Mouse (Mus musculus): ENCODE measurements around the gene Aldob.

The Aldob gene

GRCm38 (mm10) chr4:49549383-49549782 is at the start of gene Aldob:
TSS of gene Aldob (minus strand) at chr4:49549546.
- peak; percentile 84 to 87 for DNase-seq

- DNase-seq = peak; percentile 62 to 86
Measured at GRCm38 (mm10) chr4:49597183-49598100, 48.1 kb upstream of the Aldob start, which contains the start of gene Tmem246. TSS of gene Tmem246 (minus strand) at chr4:49597876.

GRCm38 (mm10) chr4:49596846-49597182 is 47.5 kb upstream of the Aldob start:
- no peak for DNase-seq

- no peak for DNase-seq
Measured at GRCm38 (mm10) chr4:49590152-49590551, 40.8 kb upstream of the Aldob start.

GRCm38 (mm10) chr4:49586811-49587210 is 37.5 kb upstream of the Aldob start:
- no peak for DNase-seq

GRCm38 (mm10) chr4:49585524-49586101 is 36.3 kb upstream of the Aldob start:
- DNase-seq = no peak

GRCm38 (mm10) chr4:49583965-49584831 is 34.9 kb upstream of the Aldob start:
- DNase-seq = no peak

- no peak for DNase-seq
Measured at GRCm38 (mm10) chr4:49581256-49581655, 31.9 kb upstream of the Aldob start.

GRCm38 (mm10) chr4:49572194-49572593 is 22.8 kb upstream of the Aldob start:
- DNase-seq = no peak

GRCm38 (mm10) chr4:49567613-49568012 is 18.3 kb upstream of the Aldob start:
- peak; percentile 57 to 82 for DNase-seq

GRCm38 (mm10) chr4:49559915-49560772 is 10.8 kb upstream of the Aldob start:
- DNase-seq = peak; percentile 96 to 98

- no peak for DNase-seq
Measured at GRCm38 (mm10) chr4:49558181-49558580, 8.8 kb upstream of the Aldob start.

- no peak for DNase-seq
Measured at GRCm38 (mm10) chr4:49557375-49557774, 8.0 kb upstream of the Aldob start.

- DNase-seq = peak; percentile 55 to 93
Measured at GRCm38 (mm10) chr4:49553380-49553779, 4.0 kb upstream of the Aldob start.

GRCm38 (mm10) chr4:49547544-49548219 is 1.7 kb downstream of the Aldob start:
- no peak for DNase-seq

- DNase-seq = peak; percentile 55 to 61
Measured at GRCm38 (mm10) chr4:49546873-49547543, 2.3 kb downstream of the Aldob start.

- DNase-seq = no peak
Measured at GRCm38 (mm10) chr4:49546026-49546425, 3.3 kb downstream of the Aldob start.

- DNase-seq = peak in 1 of 2 experiments; percentile 47
Measured at GRCm38 (mm10) chr4:49540966-49541365, 8.4 kb downstream of the Aldob start.

GRCm38 (mm10) chr4:49539665-49540064 is 9.7 kb downstream of the Aldob start:
- DNase-seq = peak in 1 of 2 experiments; percentile 42

GRCm38 (mm10) chr4:49536671-49537070 is 12.7 kb downstream of the Aldob start:
- DNase-seq = peak in 1 of 2 experiments; percentile 46
